Comparison of ENCODE assay signal across 14 mouse cellular contexts in the genomic region with DNA sequence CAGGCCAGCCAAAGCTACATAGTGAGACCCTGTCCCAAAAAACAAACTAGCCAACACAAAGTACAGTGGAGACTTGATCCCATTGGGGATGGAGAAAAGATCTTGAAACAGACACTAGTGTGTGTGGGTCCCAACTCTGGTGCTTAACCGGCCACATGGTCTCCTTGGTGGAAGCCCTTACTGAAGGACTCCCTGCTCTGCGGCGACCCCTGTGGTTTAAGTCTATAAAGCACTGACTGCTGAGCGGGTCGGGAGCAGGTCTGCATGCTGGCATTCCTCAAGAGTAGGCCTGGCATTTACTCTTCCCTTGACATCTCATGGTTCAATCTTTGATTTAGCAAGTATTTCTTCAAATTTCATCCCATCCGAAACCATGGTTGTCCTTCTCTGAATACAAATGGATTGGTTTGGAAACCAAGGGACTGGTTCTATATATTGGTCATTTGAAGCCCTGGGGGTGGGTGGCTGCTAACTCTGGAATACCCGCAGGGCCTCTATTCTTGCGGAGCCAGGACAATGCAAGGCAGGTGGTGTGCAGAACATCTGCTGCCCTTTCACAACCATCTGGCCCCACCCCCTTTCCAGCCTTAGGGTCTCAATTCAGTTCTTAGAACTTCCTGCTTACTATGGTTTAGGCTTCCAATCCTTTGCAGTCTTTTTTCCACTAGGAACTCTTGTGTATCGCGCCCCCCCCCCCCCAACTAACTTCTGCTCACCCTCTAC. TPM values are rescaled to one million over a fixed set of nuclear protein-coding genes. Genes with fewer than 3 reads are reported as not detected.
DNase-seq lines count a peak whose midpoint lies in the region; ATAC-seq and TF ChIP-seq lines count a peak whose summit lies in the region.
"Had no signal": no experiment of that assay in that cellular context is flagged by ENCODE, and none has a peak within 500 bp of the region (broad histone marks: within the 10 kb centered on the region; RNA-seq: fewer than 3 reads in every experiment).

No protein-coding gene starts in this region.

- H3K9ac ChIP-seq in heart, postnatal 0 days (replicated peaks; ENCODE audit: low read depth, low read length) = no peak overlapping the region
- H3K9ac ChIP-seq in midbrain, embryonic 11.5 days (ENCODE audit: low read length) = no peak overlapping the region
- H3K9ac ChIP-seq in midbrain, embryonic 15.5 days = no peak overlapping the region
- H3K9ac ChIP-seq in midbrain, embryonic 14.5 days (replicated peaks; ENCODE audit: low read length) = no peak overlapping the region
- H3K9ac ChIP-seq: hindbrain, embryonic 15.5 days; lung, embryonic 15.5 days; neural tube, embryonic 13.5 days had no signal

- no peak for ATAC-seq in heart, postnatal 0 days (ENCODE audit: insufficient read depth, low read depth)
- peak; percentile 51 for ATAC-seq in midbrain, embryonic 11.5 days (ENCODE audit: low FRiP score)
- no peak for ATAC-seq in midbrain, embryonic 15.5 days (replicated peaks)
- ATAC-seq in midbrain, embryonic 14.5 days (ENCODE audit: low FRiP score, low TSS enrichment) = no peak

- no peaks in the 10 kb centered on the region for H3K9me3 ChIP-seq in heart, postnatal 0 days (replicated peaks; ENCODE audit: control insufficient read depth, low read length)
- H3K9me3 ChIP-seq in midbrain, embryonic 11.5 days (ENCODE audit: control insufficient read depth, low read length) = no peaks in the 10 kb centered on the region
- no peaks in the 10 kb centered on the region for H3K9me3 ChIP-seq in midbrain, embryonic 15.5 days
- no peaks in the 10 kb centered on the region for H3K9me3 ChIP-seq in midbrain, embryonic 14.5 days (ENCODE audit: control insufficient read depth, low read length)
- H3K9me3 ChIP-seq: hindbrain, embryonic 15.5 days; lung, embryonic 15.5 days; neural tube, embryonic 13.5 days had no signal

- no peaks in the 10 kb centered on the region for H3K27me3 ChIP-seq in heart, postnatal 0 days (ENCODE audit: control insufficient read depth, insufficient read depth, low read length)
- no peaks in the 10 kb centered on the region for H3K27me3 ChIP-seq in midbrain, embryonic 11.5 days (ENCODE audit: control insufficient read depth, insufficient read depth, low read length)
- H3K27me3 ChIP-seq in midbrain, embryonic 15.5 days (replicated peaks) = no peaks in the 10 kb centered on the region
- H3K27me3 ChIP-seq in midbrain, embryonic 14.5 days (ENCODE audit: control insufficient read depth, insufficient read depth, low read length) = no peaks in the 10 kb centered on the region
- H3K27me3 ChIP-seq: hindbrain, embryonic 15.5 days; lung, embryonic 15.5 days; neural tube, embryonic 13.5 days had no signal

- no peak overlapping the region for H3K27ac ChIP-seq in heart, postnatal 0 days (ENCODE audit: low read depth)
- no peak overlapping the region for H3K27ac ChIP-seq in midbrain, embryonic 11.5 days (ENCODE audit: low read depth, low read length)
- no peak overlapping the region for H3K27ac ChIP-seq in midbrain, embryonic 15.5 days
- H3K27ac ChIP-seq in midbrain, embryonic 14.5 days (replicated peaks; ENCODE audit: low read depth, low read length) = no peak overlapping the region
- H3K27ac ChIP-seq: hindbrain, embryonic 15.5 days; lung, embryonic 15.5 days; neural tube, embryonic 13.5 days had no signal

- H3K4me3 ChIP-seq in heart, postnatal 0 days (ENCODE audit: low read depth, low read length) = no peak overlapping the region
- no peak overlapping the region for H3K4me3 ChIP-seq in midbrain, embryonic 11.5 days (ENCODE audit: low read depth, low read length)
- H3K4me3 ChIP-seq in midbrain, embryonic 15.5 days = no peak overlapping the region
- no peak overlapping the region for H3K4me3 ChIP-seq in midbrain, embryonic 14.5 days (replicated peaks; ENCODE audit: low read depth, low read length)
- H3K4me3 ChIP-seq: erythroblast, embryonic 14.5 days; hindbrain, embryonic 15.5 days; lung, embryonic 15.5 days; neural tube, embryonic 13.5 days had no signal

- no peak for DNase-seq in heart, postnatal 0 days (ENCODE audit: low spot score)
- no peak for DNase-seq in heart, postnatal 14 days
- no peak for DNase-seq in midbrain, embryonic 11.5 days (ENCODE audit: low spot score, missing footprints)
- peak; percentile 55 for DNase-seq in R1 (ENCODE audit: low read depth, low spot score)
- DNase-seq in midbrain, embryonic 14.5 days = peak; percentile 17
- no peak for DNase-seq in cerebellum, adult 9-10 months
- no peak for DNase-seq in kidney, adult 11 months
- DNase-seq: adrenal gland, adult 2 months; cerebellum, adult 8-10 months had no signal

- TF ChIP-seq EP300 in heart, postnatal 0 days (IDR thresholded peaks at IDR 0.05; ENCODE audit: low read depth) = no peak

- WGBS in heart, postnatal 0 days = 69% methylated on average over 10 of the region's 10 CpGs
- 58% methylated on average over 10 of the region's 10 CpGs for WGBS in midbrain, embryonic 11.5 days
- 54% methylated on average over 10 of the region's 10 CpGs for WGBS in midbrain, embryonic 15.5 days
- 51% methylated on average over 10 of the region's 10 CpGs for WGBS in midbrain, embryonic 14.5 days

- H3K4me2 ChIP-seq in heart, postnatal 0 days (ENCODE audit: low read depth, low read length) = no peak overlapping the region
- no peak overlapping the region for H3K4me2 ChIP-seq in midbrain, embryonic 11.5 days
- no peak overlapping the region for H3K4me2 ChIP-seq in midbrain, embryonic 15.5 days
- no peak overlapping the region for H3K4me2 ChIP-seq in midbrain, embryonic 14.5 days (ENCODE audit: low read length)
- H3K4me2 ChIP-seq: hindbrain, embryonic 15.5 days; lung, embryonic 15.5 days; neural tube, embryonic 13.5 days had no signal

- no peaks in the 10 kb centered on the region for H3K4me1 ChIP-seq in heart, postnatal 0 days (ENCODE audit: control insufficient read depth, insufficient read depth)
- peaks cover 4% of the 10 kb centered on the region; the same call in 1 of the 2 replicates for H3K4me1 ChIP-seq in midbrain, embryonic 11.5 days (ENCODE audit: control insufficient read depth, insufficient read depth, low read length)
- no peaks in the 10 kb centered on the region for H3K4me1 ChIP-seq in midbrain, embryonic 15.5 days
- no peaks in the 10 kb centered on the region for H3K4me1 ChIP-seq in midbrain, embryonic 14.5 days (ENCODE audit: control insufficient read depth, insufficient read depth, low read length)
- H3K4me1 ChIP-seq: hindbrain, embryonic 15.5 days; lung, embryonic 15.5 days had no signal

- intact Hi-C loops in heart, postnatal 14 days (cut with DNase I) = no loop called here

- TF ChIP-seq CTCF in heart, postnatal 0 days (IDR thresholded peaks at IDR 0.05; ENCODE audit: low read depth) = peak; percentile 2; the same call in 1 of the 2 replicates

- H3K36me3 ChIP-seq in heart, postnatal 0 days (replicated peaks; ENCODE audit: control insufficient read depth, insufficient read depth, low read length) = peaks cover 38% of the 10 kb centered on the region
- peaks cover 32% of the 10 kb centered on the region for H3K36me3 ChIP-seq in midbrain, embryonic 11.5 days (ENCODE audit: control insufficient read depth, insufficient read depth, low read length)
- H3K36me3 ChIP-seq in midbrain, embryonic 15.5 days (replicated peaks) = peaks cover 29% of the 10 kb centered on the region
- H3K36me3 ChIP-seq in midbrain, embryonic 14.5 days (ENCODE audit: control insufficient read depth, insufficient read depth, low read length) = peaks cover 46% of the 10 kb centered on the region

RNA-seq across cellular contexts. Expression of gene Kdm4a, which starts 27.2 kb away (rescaled TPM):
- total RNA-seq in heart, postnatal 0 days (2014; rRNA removed; ENCODE audit: low replicate concordance) = 30.0 and 45.5 TPM in 2 replicates
- 15.3 and 17.8 TPM in 2 replicates for polyA plus RNA-seq in heart, postnatal 0 days (2015; fragmentation: Nextera tagmentation; extraction: Ambion mirVana)
- total RNA-seq in heart, postnatal 14 days (2021) = 10 to 100 TPM; 34.8 to 36.6 TPM
- 58.1 and 59.3 TPM in 2 replicates for polyA plus RNA-seq in midbrain, embryonic 11.5 days (2014; fragmentation: Nextera tagmentation; extraction: Ambion mirVana)
- polyA plus RNA-seq in midbrain, embryonic 15.5 days (2015; fragmentation: Nextera tagmentation; extraction: Ambion mirVana) = 51.8 and 53.8 TPM in 2 replicates
- polyA plus RNA-seq in midbrain, embryonic 14.5 days (2014; fragmentation: Nextera tagmentation; extraction: Ambion mirVana) = 56.2 and 62.5 TPM in 2 replicates

Comparison
In these comparisons a context has a peak if more than half of its experiments do, and no peak if none do; other contexts are left out.
1. DNase-seq: peak in R1 (single experiment) and midbrain, embryonic 14.5 days (single experiment); none in heart, postnatal 0 days (single experiment), heart, postnatal 14 days (0 of 2), midbrain, embryonic 11.5 days (single experiment), cerebellum, adult 9-10 months (single experiment) and kidney, adult 11 months (single experiment).